Mouse (Mus musculus): Measurements from ENCODE around the gene Cldn13. TPM values are rescaled to one million over a fixed set of nuclear protein-coding genes. Genes with fewer than 3 reads are reported as not detected.
"Not testable (repeated sequence)": the region's sequence is repeated elsewhere in the genome, so short reads cannot be mapped to it uniquely, and the experiment has no call there.

Cldn13 gene
- polyA plus RNA-seq (2015; fragmentation: Nextera tagmentation; extraction: Ambion mirVana): 3.9 and 5.3 TPM in 2 replicates

- Histone ChIP-seq H3K4me1 (replicated peaks) (no peaks in the 10 kb centered on the region), H3K4me2 (replicated peaks) (no peak within 1 kb of the TSS), H3K9ac (no peak within 1 kb of the TSS), H3K9me3 (no peaks in the 10 kb centered on the region), H3K27ac (no peak within 1 kb of the TSS), H3K36me3 (no peaks in the 10 kb centered on the region), H3K27me3 (replicated peaks) (no peaks in the 10 kb centered on the region), H3K4me3 (replicated peaks) (no peak within 1 kb of the TSS)
- WGBS: 75% methylated on average over 8 of the region's 8 CpGs
- peak; percentile 50; the same call in 1 of the 2 replicates for ATAC-seq
Measured at GRCm38 (mm10) chr5:134915311-134915710, at the start of gene Cldn13. Cldn13 (minus strand) TSS chr5:134915526.

- not testable (repeated sequence) for H3K4me1 ChIP-seq (replicated peaks); ATAC-seq; H3K4me3 ChIP-seq (replicated peaks); H3K9ac ChIP-seq; H3K36me3 ChIP-seq; H3K4me2 ChIP-seq (replicated peaks); H3K27me3 ChIP-seq (replicated peaks); H3K27ac ChIP-seq; H3K9me3 ChIP-seq
Measured at GRCm38 (mm10) chr5:134964655-134965054, 49.3 kb upstream of the Cldn13 start.

- no peak overlapping the region for H3K4me2 ChIP-seq (replicated peaks)
- no peak overlapping the region for H3K9ac ChIP-seq
- H3K4me3 ChIP-seq (replicated peaks): no peak overlapping the region
- no peaks in the 10 kb centered on the region for H3K9me3 ChIP-seq
- H3K36me3 ChIP-seq: no peaks in the 10 kb centered on the region
- no peaks in the 10 kb centered on the region for H3K27me3 ChIP-seq (replicated peaks)
- H3K27ac ChIP-seq: no peak overlapping the region
- peaks cover 9% of the 10 kb centered on the region; the same call in 1 of the 2 replicates for H3K4me1 ChIP-seq (replicated peaks)
- no peak for ATAC-seq
- WGBS: 31% methylated on average over 5 of the region's 5 CpGs
Measured at GRCm38 (mm10) chr5:134963546-134963945, 48.2 kb upstream of the Cldn13 start.

GRCm38 (mm10) chr5:134961519-134961918, 46.2 kb upstream of the Cldn13 start:
- H3K36me3 ChIP-seq: no peaks in the 10 kb centered on the region
- no peak for ATAC-seq
- no peaks in the 10 kb centered on the region for H3K9me3 ChIP-seq
- H3K4me2 ChIP-seq (replicated peaks): no peak overlapping the region
- 92% methylated on average over 2 of the region's 2 CpGs for WGBS
- H3K27ac ChIP-seq: 0 out of 2 replicates have a peak overlapping the region, but pooled peaks have one; percentile 3
- peaks cover 8% of the 10 kb centered on the region; the same call in 1 of the 2 replicates for H3K4me1 ChIP-seq (replicated peaks)
- H3K9ac ChIP-seq: no peak overlapping the region
- H3K27me3 ChIP-seq (replicated peaks): no peaks in the 10 kb centered on the region
- H3K4me3 ChIP-seq (replicated peaks): no peak overlapping the region

GRCm38 (mm10) chr5:134960430-134960829, 45.1 kb upstream of the Cldn13 start:
- 80% methylated on average over 2 of the region's 2 CpGs for whole genome bisulfite sequencing
- no peak overlapping the region for H3K27ac ChIP-seq
- ATAC-seq: no peak

GRCm38 (mm10) chr5:134959114-134959513, 43.8 kb upstream of the Cldn13 start:
- peaks cover 6% of the 10 kb centered on the region; the same call in 1 of the 2 replicates for H3K4me1 ChIP-seq (replicated peaks)
- peak overlapping the region; percentile 56 for H3K27ac ChIP-seq
- no peak overlapping the region for H3K4me2 ChIP-seq (replicated peaks)
- 57% methylated on average over 7 of the region's 7 CpGs for WGBS
- H3K36me3 ChIP-seq: no peaks in the 10 kb centered on the region
- H3K27me3 ChIP-seq (replicated peaks): no peaks in the 10 kb centered on the region
- H3K9ac ChIP-seq: no peak overlapping the region
- H3K4me3 ChIP-seq (replicated peaks): no peak overlapping the region
- peak; percentile 91 for ATAC-seq
- H3K9me3 ChIP-seq: no peaks in the 10 kb centered on the region

More at GRCm38 (mm10) chr5:134960430-134960829, 45.1 kb upstream of the Cldn13 start:
- Histone ChIP-seq H3K9ac (no peak overlapping the region), H3K4me1 (replicated peaks) (peaks cover 6% of the 10 kb centered on the region; the same call in 1 of the 2 replicates), H3K4me3 (replicated peaks) (no peak overlapping the region), H3K9me3 (no peaks in the 10 kb centered on the region), H3K4me2 (replicated peaks) (no peak overlapping the region), H3K27me3 (replicated peaks) (no peaks in the 10 kb centered on the region), H3K36me3 (no peaks in the 10 kb centered on the region)

- H3K9me3 ChIP-seq: no peaks in the 10 kb centered on the region
- no peaks in the 10 kb centered on the region for H3K27me3 ChIP-seq (replicated peaks)
- WGBS: 67% methylated on average over 5 of the region's 5 CpGs
- no peak overlapping the region for H3K27ac ChIP-seq
- ATAC-seq: no peak
- H3K4me1 ChIP-seq (replicated peaks): peaks cover 11% of the 10 kb centered on the region
- H3K36me3 ChIP-seq: no peaks in the 10 kb centered on the region
- H3K4me2 ChIP-seq (replicated peaks): no peak overlapping the region
- no peak overlapping the region for H3K4me3 ChIP-seq (replicated peaks)
- H3K9ac ChIP-seq: no peak overlapping the region
Measured at GRCm38 (mm10) chr5:134955491-134955890, 40.2 kb upstream of the Cldn13 start.

- Histone ChIP-seq H3K27me3 (replicated peaks) (0 out of 2 replicates have a peak, but pooled peaks cover 6% of the 10 kb centered on the region), H3K36me3 (no peaks in the 10 kb centered on the region), H3K27ac (peak overlapping the region; percentile 86), H3K4me3 (replicated peaks) (peak overlapping the region; percentile 18), H3K4me1 (replicated peaks) (peaks cover 24% of the 10 kb centered on the region), H3K4me2 (replicated peaks) (peak overlapping the region; percentile 60), H3K9ac (peak overlapping the region; percentile 48; the same call in 1 of the 2 replicates), H3K9me3 (no peaks in the 10 kb centered on the region)
- ATAC-seq: peak; percentile 57
- 6% methylated on average over 19 of the region's 19 CpGs for WGBS
Measured at GRCm38 (mm10) chr5:134951053-134951884, 35.9 kb upstream of the Cldn13 start.

GRCm38 (mm10) chr5:134948085-134948439, 32.7 kb upstream of the Cldn13 start:
- H3K27me3 ChIP-seq (replicated peaks): 0 out of 2 replicates have a peak, but pooled peaks cover 7% of the 10 kb centered on the region
- no peak overlapping the region for H3K4me3 ChIP-seq (replicated peaks)
- H3K9ac ChIP-seq: peak overlapping the region; percentile 18
- H3K36me3 ChIP-seq: no peaks in the 10 kb centered on the region
- no peak for ATAC-seq
- WGBS: 55% methylated on average over 4 of the region's 4 CpGs
- H3K4me2 ChIP-seq (replicated peaks): peak overlapping the region; percentile 46
- H3K4me1 ChIP-seq (replicated peaks): peaks cover 24% of the 10 kb centered on the region
- H3K27ac ChIP-seq: peak overlapping the region; percentile 88
- no peaks in the 10 kb centered on the region for H3K9me3 ChIP-seq

- Histone ChIP-seq H3K9me3 (no peaks in the 10 kb centered on the region), H3K36me3 (no peaks in the 10 kb centered on the region), H3K4me3 (replicated peaks) (no peak overlapping the region), H3K9ac (peak overlapping the region; percentile 18; the same call in 1 of the 2 replicates), H3K27ac (peak overlapping the region; percentile 88), H3K4me1 (replicated peaks) (peaks cover 24% of the 10 kb centered on the region), H3K27me3 (replicated peaks) (0 out of 2 replicates have a peak, but pooled peaks cover 7% of the 10 kb centered on the region), H3K4me2 (replicated peaks) (peak overlapping the region; percentile 46)
- WGBS: 23% methylated on average over 5 of the region's 5 CpGs
- peak; percentile 15; the same call in 1 of the 2 replicates for ATAC-seq
Measured at GRCm38 (mm10) chr5:134947420-134948084, 32.2 kb upstream of the Cldn13 start.

- Histone ChIP-seq H3K4me2 (replicated peaks) (peak within 1 kb of the TSS; percentile 46), H3K27me3 (replicated peaks) (0 out of 2 replicates have a peak, but pooled peaks cover 7% of the 10 kb centered on the region), H3K9ac (peak within 1 kb of the TSS; percentile 52), H3K4me1 (replicated peaks) (peaks cover 24% of the 10 kb centered on the region), H3K4me3 (replicated peaks) (peak within 1 kb of the TSS; percentile 45), H3K36me3 (no peaks in the 10 kb centered on the region), H3K27ac (peak within 1 kb of the TSS; percentile 88), H3K9me3 (no peaks in the 10 kb centered on the region)
- 13% methylated on average over 11 of the region's 11 CpGs for WGBS
- peak; percentile 81 for ATAC-seq
Measured at GRCm38 (mm10) chr5:134946857-134947255, 31.5 kb upstream of the Cldn13 start, which contains the start of gene Cldn4. Cldn4 (minus strand) TSS chr5:134946934.

Data from intestine, embryonic 15.5 days (tissue).